Mouse (Mus musculus) heart, postnatal 4 days (tissue): ENCODE measurements at regions not wholly inside any gene's neighbourhood (a gene's known extent, or its start where the extent isn't known, plus 50 kb on each side); places are given as distances from the start of the nearest gene placed in this dataset.

Source experiments
- DNase-seq: peaks from one replicate; pipeline ENCODE4 v3.0.0; 2021

GRCm38 (mm10) chr4:153542631-153543031 is 60.0 kb upstream of the Ajap1 start:
- DNase-seq, result no peak

GRCm38 (mm10) chr4:153543900-153544648 is 61.5 kb upstream of the Ajap1 start:
- DNase-seq, result no peak

GRCm38 (mm10) chr4:153546709-153547108 is 64.1 kb upstream of the Ajap1 start:
- DNase-seq, result no peak

- no peak for DNase-seq
Observed at GRCm38 (mm10) chr4:153547111-153547510, 64.5 kb upstream of the Ajap1 start.

GRCm38 (mm10) chr4:153547871-153548270 is 65.3 kb upstream of the Ajap1 start:
- DNase-seq, result no peak

GRCm38 (mm10) chr4:153551291-153551690 is 68.7 kb upstream of the Ajap1 start:
- DNase-seq, result no peak

GRCm38 (mm10) chr4:153552483-153552882 is 69.9 kb upstream of the Ajap1 start:
- no peak for DNase-seq

GRCm38 (mm10) chr4:153557812-153558608 is 75.4 kb upstream of the Ajap1 start:
- no peak for DNase-seq

- peak; percentile 15 for DNase-seq
Observed at GRCm38 (mm10) chr4:153559568-153559967, 77.0 kb upstream of the Ajap1 start.

GRCm38 (mm10) chr4:153560193-153560592 is 77.6 kb upstream of the Ajap1 start:
- DNase-seq, result peak; percentile 51

GRCm38 (mm10) chr4:153560956-153561355 is 78.3 kb upstream of the Ajap1 start:
- DNase-seq, result no peak

GRCm38 (mm10) chr4:153561991-153562390 is 79.4 kb upstream of the Ajap1 start:
- DNase-seq, result no peak

- DNase-seq, result no peak
Observed at GRCm38 (mm10) chr4:153567329-153567973, 84.8 kb upstream of the Ajap1 start.

- no peak for DNase-seq
Observed at GRCm38 (mm10) chr4:153573180-153573769, 90.7 kb upstream of the Ajap1 start.

GRCm38 (mm10) chr4:153593291-153593690 is 110.7 kb upstream of the Ajap1 start:
- DNase-seq, result no peak

GRCm38 (mm10) chr4:153599794-153600370 is 117.3 kb upstream of the Ajap1 start:
- no peak for DNase-seq

- DNase-seq, result no peak
Observed at GRCm38 (mm10) chr4:153602496-153602895, 119.9 kb upstream of the Ajap1 start.

- peak; percentile 24 for DNase-seq
Observed at GRCm38 (mm10) chr4:153603056-153603840, 120.6 kb upstream of the Ajap1 start.

- DNase-seq, result peak; percentile 67
Observed at GRCm38 (mm10) chr4:153603936-153604335, 121.3 kb upstream of the Ajap1 start.

- DNase-seq, result no peak
Observed at GRCm38 (mm10) chr4:153604695-153605485, 122.3 kb upstream of the Ajap1 start.

GRCm38 (mm10) chr4:153616058-153616457 is 133.4 kb upstream of the Ajap1 start:
- DNase-seq, result no peak
